Mouse (Mus musculus) neutrophil, adult 5-6 weeks (primary cell): Measurements from ENCODE around the gene Rab33b. TPM values are rescaled to one million over a fixed set of nuclear protein-coding genes. Genes with fewer than 3 reads are reported as not detected.
"Not testable (repeated sequence)": the region's sequence is repeated elsewhere in the genome, so short reads cannot be mapped to it uniquely, and the experiment has no call there.

Experiments
- ATAC-seq: fragments of 151-379, 151-347 bp; 2 replicates; pipeline ENCODE4 v1.8.0; 2017; ENCODE audit warnings: mild to moderate bottlenecking, moderate TSS enrichment; ENCODE audit not compliant: insufficient number of reproducible peaks, poor library complexity, low FRiP score, severe bottlenecking; ENCODE audit errors: extremely low read depth
- total RNA-seq: library from RNA; stranded (forward); fragments of 200-1000 nt; gene quantifications from 2 replicates; pipeline ENCODE4 v1.2.3, GENCODE M21; 2017

Gene Rab33b
- 30.6 and 32.5 TPM in 2 replicates for total RNA-seq

DNA sequence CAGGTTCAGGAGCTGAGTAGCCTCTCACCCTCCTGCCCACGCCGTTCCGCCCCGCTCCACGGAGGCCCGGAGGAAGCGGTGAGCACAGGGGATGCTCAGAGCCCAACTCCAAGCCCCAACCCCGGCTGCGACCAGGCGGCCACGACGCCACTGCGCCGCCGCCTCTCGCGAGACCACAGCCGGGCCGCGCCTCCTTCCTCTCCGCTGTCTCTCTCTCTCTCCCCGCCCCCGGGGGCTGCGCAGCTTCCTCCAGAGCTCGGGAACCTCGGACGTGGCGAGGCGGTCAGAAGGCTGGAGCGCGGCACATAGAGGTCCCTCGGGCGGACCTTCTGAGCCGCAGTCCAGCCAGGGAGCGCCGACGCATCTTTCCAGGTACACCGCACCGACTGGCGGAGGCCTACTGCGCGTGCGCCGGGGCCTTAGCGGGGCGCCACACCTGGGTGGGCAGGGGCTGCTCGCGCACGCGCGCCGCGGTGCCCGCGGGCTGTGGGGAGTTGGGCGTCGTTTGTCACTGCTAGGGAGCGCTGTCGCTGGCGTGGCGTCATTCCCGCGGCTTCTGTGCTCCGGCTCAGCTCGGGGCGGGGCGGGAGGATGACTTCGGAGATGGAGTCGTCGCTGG, at the start of gene Rab33b:
Rab33b (plus strand) TSS at position 180 of the 619 bp plus-strand sequence.
- ATAC-seq: peak; percentile 89

DNA sequence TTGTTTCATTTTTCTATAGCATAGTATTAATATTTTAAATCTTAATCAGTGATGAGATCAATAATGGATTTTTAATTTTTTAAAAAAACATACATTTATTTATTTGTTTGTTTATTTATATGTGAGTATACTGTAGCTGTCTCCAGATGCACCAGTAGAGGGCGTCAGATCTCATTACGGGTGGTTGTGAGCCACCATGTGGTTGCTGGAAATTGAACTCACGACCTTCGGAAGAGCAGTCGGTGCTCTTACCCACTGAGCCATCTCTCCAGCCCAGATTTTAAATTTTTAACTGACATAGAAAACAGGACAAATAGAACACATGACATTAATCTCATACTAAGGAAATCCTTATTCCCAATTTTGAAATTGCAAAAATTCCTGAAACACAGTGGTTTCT, 49.4 kb upstream of the Rab33b start:
- not testable (repeated sequence) for ATAC-seq

DNA sequence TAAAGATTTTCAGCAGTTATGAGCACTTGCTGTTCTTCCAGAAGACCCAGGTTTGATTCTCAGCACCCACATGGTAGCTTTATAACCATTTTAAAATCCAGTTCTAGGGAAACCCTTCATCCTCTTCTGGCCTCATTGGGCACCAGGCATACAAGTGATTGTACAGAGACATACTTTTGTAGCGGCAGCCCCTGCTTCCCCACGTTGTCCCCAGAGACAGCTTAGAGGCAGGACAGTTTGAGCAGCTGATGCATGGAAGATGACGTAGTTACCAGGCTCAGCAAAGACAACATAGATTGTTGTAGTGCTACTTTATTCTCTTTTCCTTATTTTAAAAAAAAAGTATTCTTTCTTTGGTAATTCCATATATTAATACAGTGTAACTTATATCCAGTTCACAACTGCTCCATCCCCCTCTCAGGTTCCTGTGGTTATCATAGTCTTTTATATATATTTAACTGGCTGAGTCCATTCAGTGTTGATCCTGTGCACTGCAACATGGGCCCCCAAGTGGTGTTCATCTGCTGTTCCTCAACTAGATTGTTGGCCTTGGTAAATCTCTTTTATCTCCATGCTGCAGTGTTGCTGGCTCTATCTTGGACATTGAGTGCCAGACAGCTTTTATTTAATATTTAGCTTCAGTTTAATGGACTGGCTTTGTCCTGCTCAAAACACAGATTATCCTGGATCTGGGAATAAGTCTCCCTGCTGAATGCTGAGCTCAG, 48.7 kb upstream of the Rab33b start:
- peak; percentile 63; the same call in 1 of the 2 replicates for ATAC-seq

DNA sequence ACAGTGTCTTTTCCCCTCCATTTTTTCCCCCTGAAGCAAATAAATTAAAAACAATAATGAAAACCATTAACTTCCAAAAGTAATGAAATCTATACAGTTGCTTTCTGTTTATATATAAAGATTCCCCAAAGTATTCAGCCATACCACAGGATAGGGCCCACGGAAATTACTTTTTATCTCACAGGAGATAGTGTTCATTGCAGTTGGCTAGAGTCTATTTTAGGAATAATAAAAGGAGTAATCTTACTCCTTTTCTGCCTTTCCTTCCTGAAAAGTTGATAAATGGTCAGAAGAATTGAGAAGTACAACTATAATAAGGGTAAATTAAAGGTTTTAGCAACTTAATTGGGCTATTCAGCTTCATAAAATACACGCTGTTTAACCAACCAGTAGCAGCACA, 15.2 kb upstream of the Rab33b start:
- no peak for ATAC-seq

DNA sequence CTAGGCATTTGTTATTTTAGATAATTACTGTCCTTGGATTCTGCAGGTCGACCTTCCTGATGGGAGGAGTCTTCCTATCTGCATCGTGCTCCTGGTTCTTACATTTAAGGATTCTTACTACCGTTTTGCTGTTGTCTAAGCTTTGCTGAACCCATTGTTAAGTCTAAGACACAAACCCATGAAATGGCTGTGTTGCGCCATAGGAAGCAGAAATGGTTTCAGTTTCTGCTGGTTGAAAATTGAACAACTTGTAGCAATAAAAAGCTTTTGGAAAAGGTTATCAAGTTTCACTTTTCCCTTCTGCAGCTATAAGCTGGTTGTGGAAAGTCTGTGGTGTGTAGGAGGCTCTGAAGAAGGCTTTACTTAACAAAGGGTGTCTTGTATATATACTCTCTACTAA, 8.0 kb upstream of the Rab33b start:
- no peak for ATAC-seq

DNA sequence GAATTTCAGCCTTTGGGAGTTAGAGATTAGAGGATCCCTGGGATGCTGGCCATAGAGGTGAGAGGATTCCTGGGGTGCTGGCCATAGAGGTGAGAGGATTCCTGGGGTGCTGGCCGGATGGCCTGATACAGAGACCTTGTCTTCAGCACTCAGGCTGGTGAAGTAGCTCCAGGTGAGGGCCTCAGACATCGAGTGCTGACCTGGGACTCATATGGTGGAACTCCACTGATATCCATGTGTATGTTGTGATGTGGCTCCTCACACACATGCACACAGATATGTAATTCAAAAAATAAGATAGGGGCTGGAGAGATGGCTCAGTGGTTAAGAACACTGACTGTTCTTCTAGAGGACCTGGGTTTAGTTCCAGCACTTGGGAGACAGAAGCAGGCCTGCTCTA, 3.8 kb upstream of the Rab33b start:
- ATAC-seq: no peak

DNA sequence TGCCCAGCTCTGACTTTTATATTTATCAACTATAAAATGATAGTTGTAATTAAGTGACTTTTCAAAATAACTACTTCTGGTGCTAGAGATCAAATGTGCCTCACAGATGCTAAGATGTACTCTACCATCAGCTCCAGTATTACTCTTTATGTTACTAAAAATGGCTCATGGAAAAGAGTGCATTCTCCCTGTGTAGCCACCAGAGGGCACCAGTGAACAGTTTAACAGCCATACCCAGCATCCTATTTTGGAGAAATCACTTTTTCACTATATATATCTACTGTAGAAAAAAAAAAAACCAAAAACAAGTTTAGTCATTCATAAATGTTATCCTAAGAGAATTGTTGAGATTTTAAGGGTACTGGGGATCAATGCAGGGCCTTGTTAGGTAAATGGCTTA, 2.7 kb upstream of the Rab33b start:
- peak; percentile 49; the same call in 1 of the 2 replicates for ATAC-seq

- ATAC-seq: no peak
These were observed 1.8 kb upstream of the Rab33b start for GRCm38 (mm10) chr3:51481881-51482280.

DNA sequence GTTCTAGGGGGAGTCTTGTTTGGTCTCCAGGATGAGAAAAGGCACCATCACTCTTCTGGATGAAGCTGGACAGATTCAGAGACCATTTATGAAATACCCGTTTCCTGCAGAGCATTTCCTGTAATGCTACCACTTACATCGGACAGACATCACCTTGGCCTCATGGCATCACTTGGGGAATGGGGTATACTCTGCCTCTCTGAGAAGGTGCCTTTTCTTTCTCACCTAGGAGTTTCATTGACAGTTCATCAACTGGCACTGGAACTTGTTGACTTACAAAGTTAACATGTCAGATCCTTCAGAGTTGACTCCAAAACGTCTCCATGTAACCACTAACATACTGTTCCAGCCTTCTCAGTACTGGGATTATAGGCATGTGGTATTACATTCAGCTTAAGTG, 939 bp upstream of the Rab33b start:
- no peak for ATAC-seq

GRCm38 (mm10) chr3:51484370-51484769, 650 bp downstream of the Rab33b start:
- ATAC-seq: no peak

DNA sequence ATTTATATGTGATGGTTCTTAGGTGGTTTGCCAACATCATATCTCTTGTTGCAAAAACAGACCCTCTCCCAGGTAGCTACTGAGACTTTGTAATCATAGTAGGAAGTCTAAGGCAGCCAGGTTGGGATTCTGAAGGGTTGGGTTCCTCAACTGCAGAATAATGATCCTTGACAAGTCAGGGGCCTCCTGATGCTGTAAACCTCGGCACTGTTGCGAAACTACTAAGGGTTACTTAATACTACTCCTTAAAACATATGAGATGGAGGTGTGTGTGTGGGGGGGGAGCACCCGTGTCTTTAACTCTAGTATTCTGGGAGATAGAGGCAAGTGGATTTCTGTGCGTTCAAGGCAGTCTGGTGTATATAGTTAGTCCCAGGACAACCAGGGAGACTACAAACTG, 1.6 kb downstream of the Rab33b start:
- no peak for ATAC-seq

GRCm38 (mm10) chr3:51486491-51487195, 2.9 kb downstream of the Rab33b start:
- ATAC-seq: no peak

DNA sequence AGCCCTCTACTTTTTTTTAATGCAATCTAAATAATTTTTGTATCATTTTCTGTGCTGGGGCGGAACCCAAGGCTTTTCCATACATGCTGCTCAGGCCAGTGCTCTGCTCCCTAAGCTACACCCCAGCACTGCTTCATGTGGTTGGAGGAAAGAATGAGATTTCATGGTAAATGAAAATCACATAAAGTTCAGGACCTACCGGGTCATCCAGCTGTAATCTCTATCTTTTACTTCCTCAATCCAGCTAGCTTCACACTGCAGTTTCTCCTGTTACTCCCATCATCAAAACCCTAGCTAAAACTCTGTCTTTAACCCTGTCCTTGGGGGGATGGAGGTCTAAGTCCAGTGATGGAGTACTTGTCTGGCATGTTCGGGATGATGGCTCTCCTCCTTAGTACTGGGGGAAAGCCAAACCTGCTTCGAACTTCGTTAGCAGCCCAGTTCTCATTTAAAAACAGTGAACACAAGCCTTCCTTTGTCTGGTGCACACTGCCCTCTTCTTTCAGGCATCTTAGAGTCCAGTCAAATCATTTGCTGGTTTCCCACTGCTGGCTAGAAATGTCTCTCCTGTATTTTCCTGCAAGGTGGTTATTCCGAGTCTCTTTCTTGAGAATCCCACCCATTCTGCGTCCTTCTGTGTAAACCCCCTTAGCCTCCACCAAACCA, 6.5 kb downstream of the Rab33b start:
- no peak for ATAC-seq

DNA sequence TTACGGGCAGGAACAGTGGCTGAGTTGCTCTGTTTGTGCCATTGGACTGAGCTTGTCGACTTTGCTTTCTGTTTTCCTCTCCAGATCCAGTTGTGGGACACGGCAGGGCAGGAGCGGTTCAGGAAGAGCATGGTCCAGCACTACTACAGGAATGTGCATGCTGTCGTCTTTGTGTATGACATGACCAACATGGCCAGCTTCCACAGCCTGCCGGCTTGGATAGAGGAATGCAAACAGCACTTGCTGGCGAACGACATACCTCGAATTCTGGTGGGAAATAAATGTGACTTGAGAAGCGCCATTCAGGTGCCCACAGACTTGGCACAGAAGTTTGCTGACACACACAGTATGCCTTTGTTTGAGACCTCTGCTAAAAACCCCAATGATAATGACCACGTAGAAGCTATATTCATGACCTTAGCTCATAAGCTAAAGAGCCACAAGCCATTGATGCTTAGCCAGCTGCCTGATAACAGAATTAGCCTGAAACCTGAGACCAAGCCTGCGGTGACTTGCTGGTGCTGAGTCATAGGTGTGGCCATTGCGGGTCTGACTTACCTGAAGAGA, 9.6 kb downstream of the Rab33b start:
- ATAC-seq: no peak

DNA sequence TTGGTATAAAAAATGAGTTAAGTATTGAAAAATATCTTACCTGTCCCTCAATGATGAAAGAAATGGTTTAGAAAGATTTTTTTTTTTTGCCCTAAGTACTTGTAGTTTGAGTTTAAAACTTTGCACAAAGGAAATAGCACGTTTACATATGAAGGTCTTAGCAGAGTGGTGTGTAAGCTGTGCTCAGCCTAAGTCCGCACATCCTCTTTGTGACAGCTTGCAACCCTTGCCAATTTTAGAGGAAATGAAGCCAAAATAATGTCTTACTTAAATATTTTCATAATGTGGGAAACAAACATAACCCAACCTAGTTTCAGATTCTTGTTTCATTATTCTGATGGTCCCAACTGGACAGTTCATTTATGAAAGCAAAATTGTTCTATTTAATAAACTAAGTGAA, 10.7 kb downstream of the Rab33b start:
- no peak for ATAC-seq

DNA sequence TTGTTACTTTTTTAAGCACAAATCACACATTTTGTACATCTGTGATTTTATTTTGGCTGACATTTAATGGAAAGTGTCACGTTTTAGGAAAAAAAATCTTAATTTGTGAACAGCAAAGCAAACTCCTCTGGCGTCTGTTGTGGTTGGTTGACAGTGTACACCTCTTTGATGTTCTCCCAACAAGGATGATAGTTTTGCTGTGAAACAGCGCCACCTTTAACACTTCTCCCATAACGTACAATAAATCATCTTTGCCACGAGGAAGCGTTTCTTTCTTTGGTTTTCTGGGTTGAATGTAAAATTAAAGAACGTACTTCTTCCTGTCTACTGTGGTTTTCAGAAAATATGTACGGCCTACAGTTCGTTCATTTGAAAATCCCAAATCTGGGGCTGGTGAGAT, 11.9 kb downstream of the Rab33b start:
- no peak for ATAC-seq

DNA sequence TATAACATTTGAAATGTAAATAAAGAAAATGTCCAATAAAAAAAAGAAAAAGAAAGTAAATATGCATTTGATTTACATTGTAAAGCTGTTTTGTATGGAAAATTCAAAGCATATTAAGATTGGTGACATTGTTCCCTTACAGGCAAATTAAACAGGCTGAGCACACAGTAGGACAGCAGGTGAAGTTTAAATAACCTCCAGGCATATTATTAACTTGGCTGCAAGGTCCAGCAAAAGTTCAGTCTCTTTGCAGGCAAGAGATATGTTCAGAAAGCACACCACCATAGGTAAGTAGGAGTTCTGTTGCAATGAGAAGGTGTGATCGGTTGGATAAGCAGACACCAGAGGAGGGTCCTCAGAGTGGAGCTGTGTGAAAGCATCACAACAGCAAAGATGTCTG, 14.3 kb downstream of the Rab33b start:
- no peak for ATAC-seq

- ATAC-seq: no peak
These were observed 14.9 kb downstream of the Rab33b start for GRCm38 (mm10) chr3:51498659-51499058.

- ATAC-seq: no peak
These were observed 16.2 kb downstream of the Rab33b start for GRCm38 (mm10) chr3:51499876-51500275.
